Mouse (Mus musculus): ENCODE results near the gene Fam198b.

Gene Fam198b

GRCm38 (mm10) chr3:79884305-79884704, at the start of gene Fam198b:
Gene Fam198b (plus strand): TSS chr3:79884533.
- DNase-seq: no peak

- DNase-seq: no peak
Observed at GRCm38 (mm10) chr3:79838751-79839150, 45.6 kb upstream of the Fam198b start.

DNA sequence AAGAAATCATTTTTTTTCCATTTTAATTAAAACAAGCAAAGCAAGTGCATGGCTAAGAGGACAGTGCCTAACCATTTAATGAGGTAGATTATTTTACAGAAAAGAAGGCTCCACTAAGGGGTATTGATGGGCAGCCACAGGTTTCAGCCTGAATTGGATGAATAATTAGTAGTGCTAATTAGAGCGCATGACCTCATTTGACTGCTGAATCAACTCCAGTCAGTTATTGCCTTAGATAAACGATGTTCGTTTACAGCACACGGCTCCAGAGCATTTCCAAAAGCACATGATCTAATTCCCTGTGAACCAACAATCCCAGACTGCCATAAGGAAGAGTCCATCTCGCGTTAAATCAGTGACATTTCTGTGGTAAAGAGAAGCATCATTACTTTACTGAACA, 42.9 kb upstream of the Fam198b start:
- DNase-seq: no peak

- no peak for DNase-seq
Observed at GRCm38 (mm10) chr3:79842165-79842564, 42.2 kb upstream of the Fam198b start.

DNA sequence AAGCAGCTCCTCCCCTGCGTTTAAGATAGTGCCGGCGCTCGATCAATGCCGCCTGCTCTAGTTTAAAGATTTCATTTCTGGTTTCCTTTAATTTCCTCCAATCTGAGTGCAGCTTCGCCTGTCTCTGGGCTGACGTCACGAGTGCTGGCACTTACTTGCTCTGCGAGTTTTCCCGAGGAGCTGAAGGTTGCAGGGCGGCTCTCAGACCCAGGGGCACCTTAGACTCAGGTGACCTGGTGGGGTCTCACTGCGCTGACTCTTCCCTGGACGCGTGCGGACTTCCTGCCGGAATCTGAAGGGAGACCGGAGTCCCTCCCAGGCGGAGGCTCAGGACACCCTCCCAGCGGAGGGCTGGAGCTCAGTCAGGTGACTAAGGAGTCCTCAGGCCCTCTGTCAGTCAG, 41.7 kb upstream of the Fam198b start:
- DNase-seq: peak; percentile 59

DNA sequence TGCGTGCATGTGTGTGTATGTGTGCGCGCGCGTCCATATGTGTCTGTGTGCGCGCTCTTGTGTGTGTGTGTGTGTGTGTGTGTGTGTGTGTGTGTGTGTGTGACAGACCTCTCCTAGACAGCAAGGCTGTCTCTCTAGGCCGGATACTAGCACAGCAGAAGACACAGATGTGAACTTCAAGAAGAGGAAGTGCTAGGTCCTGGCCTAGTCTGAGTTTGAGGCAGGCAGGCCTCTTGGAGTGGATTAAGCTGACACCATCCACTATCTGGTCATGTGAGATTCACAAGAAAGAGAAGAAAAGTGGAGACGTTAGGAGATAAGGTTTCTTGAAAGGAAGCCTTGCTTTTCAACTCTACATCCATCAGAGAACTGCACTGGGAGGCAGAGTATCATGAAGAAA, 40.3 kb upstream of the Fam198b start:
- no peak for DNase-seq

DNA sequence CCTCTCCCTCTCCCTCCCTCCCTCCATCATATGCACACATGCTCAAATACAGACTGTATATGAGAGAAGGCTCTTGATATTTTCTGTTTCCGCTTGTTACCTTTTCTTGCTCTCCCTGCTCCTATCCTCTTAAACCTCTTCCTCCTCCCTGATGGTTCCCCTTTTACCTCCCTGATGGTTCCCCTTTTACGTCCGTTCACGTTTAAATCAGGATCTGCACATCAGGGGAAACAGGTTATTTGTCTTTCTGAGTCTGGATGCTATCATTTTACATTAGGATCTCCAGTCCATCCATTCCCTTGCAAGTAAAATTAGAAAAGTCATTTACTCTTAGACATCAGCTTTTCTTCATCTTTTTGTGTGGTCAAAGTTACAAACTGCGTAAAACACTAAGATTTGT, 37.7 kb upstream of the Fam198b start:
- DNase-seq: no peak

GRCm38 (mm10) chr3:79848841-79849240, 35.5 kb upstream of the Fam198b start:
- no peak for DNase-seq

GRCm38 (mm10) chr3:79849621-79850020, 34.7 kb upstream of the Fam198b start:
- no peak for DNase-seq

DNA sequence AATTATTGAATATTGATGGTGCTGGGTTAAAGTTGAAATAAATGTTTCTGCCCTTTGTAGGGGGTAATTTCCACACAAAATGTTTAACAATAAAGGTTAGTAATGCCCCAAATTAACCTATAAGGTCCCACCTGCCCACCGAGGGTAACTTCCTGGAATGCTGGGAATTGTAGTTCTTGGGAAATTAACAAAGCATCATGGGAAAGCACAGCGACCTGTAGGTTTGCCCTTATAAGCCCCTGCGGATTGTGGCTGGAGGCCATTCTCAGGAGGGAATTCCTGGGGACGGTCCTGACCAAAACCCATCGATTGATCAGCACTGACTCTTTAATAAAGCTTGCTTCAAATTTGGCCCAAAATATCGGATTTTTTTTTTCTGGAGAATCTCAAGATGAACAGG, 33.7 kb upstream of the Fam198b start:
- DNase-seq: no peak

GRCm38 (mm10) chr3:79852108-79852507, 32.2 kb upstream of the Fam198b start:
- no peak for DNase-seq

GRCm38 (mm10) chr3:79852654-79853166, 31.6 kb upstream of the Fam198b start, which contains the start of gene Tmem144:
Gene Tmem144 (minus strand): TSS chr3:79852773.
- no peak for DNase-seq

- no peak for DNase-seq
Observed at GRCm38 (mm10) chr3:79857780-79858179, 26.6 kb upstream of the Fam198b start.

- no peak for DNase-seq
Observed at GRCm38 (mm10) chr3:79858221-79858620, 26.1 kb upstream of the Fam198b start.

DNA sequence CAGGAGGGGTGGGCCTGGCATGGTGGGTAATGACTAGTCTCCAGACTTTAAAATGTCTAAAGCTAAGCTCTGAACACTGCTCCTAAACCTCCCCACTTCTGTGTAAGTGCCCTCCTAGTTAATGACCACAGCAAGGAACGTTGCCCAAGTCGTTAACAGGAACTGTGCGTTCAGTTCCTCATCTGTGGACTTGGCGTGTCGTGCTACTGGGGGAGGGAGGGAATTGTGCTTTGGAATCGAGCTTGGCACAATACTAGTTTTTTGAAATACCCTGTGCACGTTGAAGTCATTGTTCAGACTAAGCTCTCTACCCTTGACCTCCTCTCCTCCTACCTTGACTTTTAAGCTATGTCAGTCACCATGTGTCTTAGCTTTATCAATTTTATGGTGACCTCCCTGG, 19.5 kb upstream of the Fam198b start:
- no peak for DNase-seq

DNA sequence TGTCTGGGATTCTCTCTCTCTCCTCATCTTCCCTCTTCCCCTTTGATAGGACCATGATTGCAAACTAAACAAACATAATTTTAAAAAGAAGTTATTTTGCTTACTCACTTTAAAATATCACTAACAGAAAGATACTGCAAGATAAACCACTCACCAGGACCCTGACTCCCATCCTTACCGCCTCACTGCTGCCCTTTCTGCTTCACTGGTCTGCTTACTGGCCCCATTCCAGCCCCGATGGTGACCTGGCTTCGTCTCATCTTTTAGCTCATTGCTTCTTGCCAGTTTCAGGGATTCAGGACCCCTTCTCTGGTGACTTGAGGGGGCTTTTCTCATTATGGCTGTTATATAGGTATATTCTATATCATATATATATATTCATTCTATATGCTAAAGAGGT, 18.2 kb upstream of the Fam198b start:
- no peak for DNase-seq

DNA sequence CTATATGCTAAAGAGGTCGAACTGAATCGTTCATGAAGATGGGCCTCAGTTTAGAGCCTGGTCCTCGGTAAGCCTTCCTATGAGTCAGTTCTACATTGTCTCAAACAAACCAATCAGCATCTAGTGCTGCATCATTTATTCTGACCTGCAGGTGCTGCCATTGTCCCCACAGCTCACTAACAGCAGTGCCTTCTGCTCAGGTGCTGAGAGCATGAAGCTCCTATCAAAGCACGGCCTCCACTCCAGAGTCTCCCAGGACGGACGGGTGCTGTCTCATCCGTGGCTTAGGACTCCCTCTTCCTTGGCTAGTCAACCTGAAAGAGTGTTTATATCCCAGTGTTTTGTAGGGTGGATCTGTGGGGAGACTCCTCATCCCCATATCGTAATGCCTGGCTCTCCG, 17.8 kb upstream of the Fam198b start:
- DNase-seq: no peak

- no peak for DNase-seq
Observed at GRCm38 (mm10) chr3:79867121-79867709, 17.1 kb upstream of the Fam198b start.

- no peak for DNase-seq
Observed at GRCm38 (mm10) chr3:79875471-79875870, 8.9 kb upstream of the Fam198b start.

- no peak for DNase-seq
Observed at GRCm38 (mm10) chr3:79878350-79878749, 6.0 kb upstream of the Fam198b start.

GRCm38 (mm10) chr3:79879246-79879645, 5.1 kb upstream of the Fam198b start:
- DNase-seq: no peak

GRCm38 (mm10) chr3:79881645-79882044, 2.7 kb upstream of the Fam198b start:
- no peak for DNase-seq

DNA sequence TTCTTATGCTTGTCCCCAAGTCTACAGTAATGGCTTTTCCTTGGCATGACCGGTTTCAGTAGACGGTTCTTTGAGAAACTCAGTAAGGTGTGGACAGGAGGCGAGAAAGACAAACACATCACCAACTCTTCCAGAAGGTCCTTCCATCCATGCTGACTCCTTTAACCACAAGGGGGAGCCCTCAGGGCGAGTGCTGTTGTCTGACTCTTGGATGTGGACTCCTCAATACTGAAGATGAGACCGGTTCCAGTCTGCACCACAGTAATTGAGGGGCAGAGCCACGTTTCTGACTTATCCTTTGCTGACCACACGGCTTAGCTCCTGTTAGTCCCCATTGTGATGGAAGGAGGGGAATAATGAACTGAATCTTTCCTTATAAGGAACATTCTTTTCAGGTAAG, 1.2 kb upstream of the Fam198b start:
- peak; percentile 27 for DNase-seq

GRCm38 (mm10) chr3:79884761-79885189, 442 bp downstream of the Fam198b start:
- no peak for DNase-seq

- DNase-seq: no peak
Observed at GRCm38 (mm10) chr3:79885686-79886356, 1.5 kb downstream of the Fam198b start.
